Mouse (Mus musculus): Measurements from ENCODE around the gene Map7d1. TPM values are rescaled to one million over a fixed set of nuclear protein-coding genes. Genes with fewer than 3 reads are reported as not detected.
A peak's percentile ranks its signal among the peaks of the same experiment; 100 is the strongest.

Gene Map7d1
- polyA plus RNA-seq (2015; fragmentation: Nextera tagmentation; extraction: Ambion mirVana): 7.2 and 10.0 TPM in 2 replicates

- H3K9me3 ChIP-seq (ENCODE audit: low read length): no peaks in the 10 kb centered on the region
- 1% methylated on average over 53 of the region's 59 CpGs for WGBS (ENCODE audit: insufficient replicate concordance)
- peak within 1 kb of the TSS; percentile 85 for H3K4me2 ChIP-seq (ENCODE audit: low read depth, low read length)
- ATAC-seq (peak; percentile 75), DNase-seq (peak; percentile 87)
- H3K4me1 ChIP-seq (ENCODE audit: insufficient read depth): peaks cover 76% of the 10 kb centered on the region
- H3K27ac ChIP-seq (ENCODE audit: low read depth): peak within 1 kb of the TSS; percentile 87
- no peaks in the 10 kb centered on the region for H3K36me3 ChIP-seq (replicated peaks; ENCODE audit: insufficient read depth, low read length)
- TF ChIP-seq CTCF (IDR thresholded peaks at IDR 0.05; ENCODE audit: low read depth): peak; percentile 23; the same call in 1 of the 2 replicates
- TF ChIP-seq EP300 (IDR thresholded peaks at IDR 0.05; ENCODE audit: low read depth): no peak
- peak within 1 kb of the TSS; percentile 82 for H3K4me3 ChIP-seq (ENCODE audit: low read depth, low read length)
- H3K9ac ChIP-seq (replicated peaks): peak within 1 kb of the TSS; percentile 78
- 0 out of 2 replicates have a peak, but pooled peaks cover 2% of the 10 kb centered on the region for H3K27me3 ChIP-seq (ENCODE audit: insufficient read depth, low read length)
These were observed at the start of gene Map7d1 for GRCm38 (mm10) chr4:126256131-126256791. Gene Map7d1 (minus strand): TSS chr4:126256343.

- ATAC-seq (no peak), DNase-seq (no peak)
- H3K4me1 ChIP-seq (ENCODE audit: insufficient read depth): peaks cover 12% of the 10 kb centered on the region
- H3K9ac ChIP-seq (replicated peaks): no peak overlapping the region
- no peaks in the 10 kb centered on the region for H3K36me3 ChIP-seq (replicated peaks; ENCODE audit: insufficient read depth, low read length)
- WGBS (ENCODE audit: insufficient replicate concordance): 68% methylated on average over 1 of the region's 1 CpGs
- TF ChIP-seq CTCF (IDR thresholded peaks at IDR 0.05; ENCODE audit: low read depth): no peak
- no peak for TF ChIP-seq EP300 (IDR thresholded peaks at IDR 0.05; ENCODE audit: low read depth)
- peaks cover 5% of the 10 kb centered on the region; the same call in 1 of the 2 replicates for H3K9me3 ChIP-seq (ENCODE audit: low read length)
- no peak overlapping the region for H3K4me3 ChIP-seq (ENCODE audit: low read depth, low read length)
- H3K4me2 ChIP-seq (ENCODE audit: low read depth, low read length): no peak overlapping the region
- no peak overlapping the region for H3K27ac ChIP-seq (ENCODE audit: low read depth)
- H3K27me3 ChIP-seq (ENCODE audit: insufficient read depth, low read length): peaks cover 29% of the 10 kb centered on the region
These were observed 49.3 kb upstream of the Map7d1 start for GRCm38 (mm10) chr4:126305428-126305827.

- Histone ChIP-seq H3K9me3 (ENCODE audit: low read length) (peaks cover 5% of the 10 kb centered on the region; the same call in 1 of the 2 replicates), H3K9ac (replicated peaks) (no peak overlapping the region)
- WGBS (ENCODE audit: insufficient replicate concordance): 64% methylated on average over 4 of the region's 4 CpGs
These were observed 47.7 kb upstream of the Map7d1 start for GRCm38 (mm10) chr4:126303877-126304276.

GRCm38 (mm10) chr4:126301584-126302309 lies 45.6 kb upstream of the Map7d1 start:
- DNase-seq: no peak
- Histone ChIP-seq H3K4me1 (ENCODE audit: insufficient read depth) (peaks cover 13% of the 10 kb centered on the region), H3K27me3 (ENCODE audit: insufficient read depth, low read length) (peaks cover 48% of the 10 kb centered on the region), H3K36me3 (replicated peaks; ENCODE audit: insufficient read depth, low read length) (no peaks in the 10 kb centered on the region), H3K27ac (ENCODE audit: low read depth) (no peak overlapping the region), H3K4me2 (ENCODE audit: low read depth, low read length) (peak overlapping the region; percentile 55), H3K9ac (replicated peaks) (no peak overlapping the region), H3K9me3 (ENCODE audit: low read length) (peaks cover 5% of the 10 kb centered on the region; the same call in 1 of the 2 replicates), H3K4me3 (ENCODE audit: low read depth, low read length) (peak overlapping the region; percentile 30)
- TF ChIP-seq CTCF (IDR thresholded peaks at IDR 0.05; ENCODE audit: low read depth): no peak
- TF ChIP-seq EP300 (IDR thresholded peaks at IDR 0.05; ENCODE audit: low read depth): no peak
- ATAC-seq: no peak
- 14% methylated on average over 27 of the region's 27 CpGs for WGBS (ENCODE audit: insufficient replicate concordance)

More at GRCm38 (mm10) chr4:126303877-126304276, 47.7 kb upstream of the Map7d1 start:
- Histone ChIP-seq H3K36me3 (replicated peaks; ENCODE audit: insufficient read depth, low read length) (no peaks in the 10 kb centered on the region), H3K4me1 (ENCODE audit: insufficient read depth) (peaks cover 8% of the 10 kb centered on the region), H3K27ac (ENCODE audit: low read depth) (no peak overlapping the region), H3K4me3 (ENCODE audit: low read depth, low read length) (no peak overlapping the region), H3K4me2 (ENCODE audit: low read depth, low read length) (no peak overlapping the region), H3K27me3 (ENCODE audit: insufficient read depth, low read length) (peaks cover 38% of the 10 kb centered on the region)
- no peak for ATAC-seq
- no peak for DNase-seq
- TF ChIP-seq CTCF (IDR thresholded peaks at IDR 0.05; ENCODE audit: low read depth) (peak; percentile 49), EP300 (IDR thresholded peaks at IDR 0.05; ENCODE audit: low read depth) (no peak)

GRCm38 (mm10) chr4:126300916-126301583 lies 44.9 kb upstream of the Map7d1 start:
- H3K9ac ChIP-seq (replicated peaks): no peak overlapping the region
- ATAC-seq: no peak
- H3K4me2 ChIP-seq (ENCODE audit: low read depth, low read length): peak overlapping the region; percentile 55
- peaks cover 4% of the 10 kb centered on the region; the same call in 1 of the 2 replicates for H3K9me3 ChIP-seq (ENCODE audit: low read length)
- no peak overlapping the region for H3K27ac ChIP-seq (ENCODE audit: low read depth)
- peak overlapping the region; percentile 30 for H3K4me3 ChIP-seq (ENCODE audit: low read depth, low read length)
- no peaks in the 10 kb centered on the region for H3K36me3 ChIP-seq (replicated peaks; ENCODE audit: insufficient read depth, low read length)
- peaks cover 16% of the 10 kb centered on the region for H3K4me1 ChIP-seq (ENCODE audit: insufficient read depth)
- TF ChIP-seq EP300 (IDR thresholded peaks at IDR 0.05; ENCODE audit: low read depth) (no peak), CTCF (IDR thresholded peaks at IDR 0.05; ENCODE audit: low read depth) (no peak)
- peaks cover 55% of the 10 kb centered on the region for H3K27me3 ChIP-seq (ENCODE audit: insufficient read depth, low read length)
- DNase-seq: no peak
- 2% methylated on average over 45 of the region's 50 CpGs for WGBS (ENCODE audit: insufficient replicate concordance)
